Mouse (Mus musculus): ENCODE data around the gene Epb41l2. TPM values are rescaled to one million over a fixed set of nuclear protein-coding genes. Genes with fewer than 3 reads are reported as not detected.

Epb41l2 gene
- polyA plus RNA-seq, 1 experiment, result 44.5 TPM

DNA sequence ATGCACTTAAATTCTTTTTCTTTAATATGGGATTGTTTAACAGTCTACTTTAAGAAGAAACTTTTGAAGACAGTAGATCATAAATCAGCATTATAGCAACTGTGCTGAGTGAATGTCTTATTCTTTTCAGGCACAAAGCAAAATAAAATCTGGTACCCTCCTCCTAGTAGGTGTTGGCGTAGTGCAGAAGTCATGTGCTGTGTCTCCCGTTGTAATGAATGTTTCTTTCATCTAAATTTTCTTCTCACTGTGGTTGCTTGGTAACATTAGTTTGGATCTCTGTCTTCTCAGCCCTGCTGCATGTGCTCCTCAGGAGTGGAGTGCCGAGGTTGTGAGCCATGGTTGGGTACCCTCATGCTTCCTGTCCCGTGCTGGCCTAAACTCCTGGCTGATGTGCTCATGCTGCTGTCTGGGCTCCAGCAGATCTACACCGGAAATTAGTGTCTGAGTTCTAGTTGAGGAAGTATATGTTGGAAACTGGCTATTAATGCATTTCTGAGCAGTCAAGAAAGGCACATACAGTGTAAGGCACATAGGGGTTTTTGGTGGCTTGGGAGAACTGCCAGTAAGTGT is 87.4 kb downstream of the Epb41l2 start:
- H3K36me3 ChIP-seq (ENCODE audit: control insufficient read depth, insufficient read depth, low read length), result peaks cover 3% of the 10 kb centered on the region; the same call in 1 of the 2 replicates
- TF ChIP-seq CTCF (IDR thresholded peaks at IDR 0.05; ENCODE audit: extremely low read depth, insufficient read depth, insufficient read length, insufficient replicate concordance), result no peak
- no peak for TF ChIP-seq POLR2A (IDR thresholded peaks at IDR 0.05; ENCODE audit: low read depth, low read length)
- no peaks in the 10 kb centered on the region for H3K27me3 ChIP-seq (ENCODE audit: control insufficient read depth, insufficient read depth, low read length)
- H3K27ac ChIP-seq (ENCODE audit: insufficient read depth, low read length), result no peak overlapping the region
- 32% methylated on average over 5 of the region's 5 CpGs for WGBS
- H3K4me1 ChIP-seq (ENCODE audit: control insufficient read depth, insufficient read depth, insufficient read length), result peaks cover 14% of the 10 kb centered on the region; the same call in 1 of the 2 replicates
- H3K4me3 ChIP-seq (ENCODE audit: extremely low read depth, insufficient read depth, insufficient read length), result no peak overlapping the region
- DNase-seq (ENCODE audit: low read depth in 1 of 2, low spot score in 2 of 2), result peak; percentile 29 to 31

DNA sequence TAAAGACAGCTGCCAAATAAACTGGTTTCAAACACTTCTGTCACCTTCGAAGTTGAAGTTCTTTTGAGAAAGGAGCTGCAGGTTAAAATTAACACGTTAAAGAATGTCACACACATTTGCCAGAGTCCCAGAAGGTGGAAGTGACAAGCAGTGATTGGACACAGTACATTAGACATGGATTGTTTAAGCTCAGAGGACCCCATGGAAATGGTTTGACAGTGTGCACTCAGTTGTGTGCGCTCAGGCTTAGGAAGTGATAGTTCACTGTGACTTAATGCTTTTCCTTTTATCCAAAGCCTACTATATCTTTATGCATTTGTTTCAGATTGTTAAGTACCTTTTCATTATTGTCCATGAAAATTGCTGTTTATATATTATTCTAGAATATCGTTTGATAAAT is 89.1 kb downstream of the Epb41l2 start:
- DNase-seq (ENCODE audit: low read depth in 1 of 2, low spot score in 2 of 2), result no peak
- Histone ChIP-seq H3K36me3 (ENCODE audit: control insufficient read depth, insufficient read depth, low read length) (peaks cover 3% of the 10 kb centered on the region; the same call in 1 of the 2 replicates), H3K4me1 (ENCODE audit: control insufficient read depth, insufficient read depth, insufficient read length) (peaks cover 13% of the 10 kb centered on the region; the same call in 1 of the 2 replicates), H3K4me3 (ENCODE audit: extremely low read depth, insufficient read depth, insufficient read length) (no peak overlapping the region), H3K27ac (ENCODE audit: insufficient read depth, low read length) (no peak overlapping the region), H3K27me3 (ENCODE audit: control insufficient read depth, insufficient read depth, low read length) (no peaks in the 10 kb centered on the region)
- no peak for TF ChIP-seq CTCF (IDR thresholded peaks at IDR 0.05; ENCODE audit: extremely low read depth, insufficient read depth, insufficient read length, insufficient replicate concordance)
- no peak for TF ChIP-seq POLR2A (IDR thresholded peaks at IDR 0.05; ENCODE audit: low read depth, low read length)
- WGBS, result 83% methylated on average over 4 of the region's 4 CpGs

DNA sequence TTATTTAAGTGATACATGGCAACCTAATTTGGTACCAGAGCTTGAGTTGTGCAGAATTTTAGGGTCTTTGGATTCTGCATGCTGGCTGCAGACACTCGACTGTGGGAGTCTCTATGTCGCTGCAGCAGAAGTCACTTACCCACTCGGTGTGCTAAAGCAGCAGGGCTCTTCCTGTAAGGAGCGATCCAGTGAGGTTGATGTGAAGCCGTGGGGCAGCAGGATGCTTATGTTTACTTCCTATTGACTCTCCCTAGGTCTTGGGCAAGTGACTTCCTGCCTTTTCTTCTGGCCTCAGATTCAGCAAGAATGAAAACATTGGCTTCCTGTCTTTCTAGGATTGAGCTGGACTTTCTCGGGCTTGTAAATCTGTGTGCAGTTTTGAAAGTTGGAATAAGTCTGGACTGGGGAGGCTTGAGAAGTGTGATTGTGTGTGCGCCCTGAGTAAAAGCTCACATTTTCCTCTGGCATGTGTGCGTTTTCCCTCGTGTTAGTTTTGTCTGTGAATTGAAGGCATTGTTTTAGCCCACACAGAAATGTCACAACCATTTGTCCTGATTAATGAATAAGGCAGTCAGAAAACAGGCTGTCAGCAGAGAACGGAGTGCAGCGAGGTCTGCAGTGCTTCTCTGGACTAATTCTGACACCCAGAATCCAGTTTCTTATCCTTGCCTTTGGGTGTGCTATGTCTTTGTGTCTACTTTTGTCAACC is 89.9 kb downstream of the Epb41l2 start:
- 54% methylated on average over 11 of the region's 11 CpGs for WGBS

DNA sequence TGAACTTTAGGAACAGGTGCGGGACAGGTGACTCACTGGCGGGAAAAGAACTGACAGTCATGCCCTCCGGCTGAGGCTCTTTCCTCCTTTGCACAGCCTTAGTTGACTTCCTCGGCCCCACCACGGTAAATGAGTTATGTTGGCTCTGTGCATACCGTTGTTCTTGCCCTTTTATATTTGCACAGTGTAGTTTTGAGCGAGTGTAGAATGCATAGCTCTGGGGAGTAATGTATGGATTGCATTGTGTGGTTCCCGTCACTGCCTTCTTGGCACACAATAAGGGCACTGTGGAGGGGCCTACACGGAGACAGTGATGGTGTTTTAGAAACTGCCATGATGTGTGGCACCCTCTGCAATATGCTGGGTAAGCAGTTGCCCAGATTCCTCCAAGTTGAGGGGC is 93.6 kb downstream of the Epb41l2 start:
- peaks cover 4% of the 10 kb centered on the region; the same call in 1 of the 2 replicates for H3K4me1 ChIP-seq (ENCODE audit: control insufficient read depth, insufficient read depth, insufficient read length)
- DNase-seq (ENCODE audit: low read depth in 1 of 2, low spot score in 2 of 2), result no peak
- no peak overlapping the region for H3K27ac ChIP-seq (ENCODE audit: insufficient read depth, low read length)
- no peaks in the 10 kb centered on the region for H3K27me3 ChIP-seq (ENCODE audit: control insufficient read depth, insufficient read depth, low read length)
- no peak overlapping the region for H3K4me3 ChIP-seq (ENCODE audit: extremely low read depth, insufficient read depth, insufficient read length)
- 87% methylated on average over 9 of the region's 9 CpGs for WGBS
- no peaks in the 10 kb centered on the region; the same call in 1 of the 2 replicates for H3K36me3 ChIP-seq (ENCODE audit: control insufficient read depth, insufficient read depth, low read length)
- no peak for TF ChIP-seq CTCF (IDR thresholded peaks at IDR 0.05; ENCODE audit: extremely low read depth, insufficient read depth, insufficient read length, insufficient replicate concordance)

More for the DNA sequence above, 89.9 kb downstream of the Epb41l2 start:
- H3K27me3 ChIP-seq (ENCODE audit: control insufficient read depth, insufficient read depth, low read length), result no peaks in the 10 kb centered on the region
- no peak for DNase-seq (ENCODE audit: low read depth in 1 of 2, low spot score in 2 of 2)
- no peak overlapping the region for H3K4me3 ChIP-seq (ENCODE audit: extremely low read depth, insufficient read depth, insufficient read length)
- no peak overlapping the region for H3K27ac ChIP-seq (ENCODE audit: insufficient read depth, low read length)
- no peaks in the 10 kb centered on the region; the same call in 1 of the 2 replicates for H3K36me3 ChIP-seq (ENCODE audit: control insufficient read depth, insufficient read depth, low read length)
- H3K4me1 ChIP-seq (ENCODE audit: control insufficient read depth, insufficient read depth, insufficient read length), result peaks cover 10% of the 10 kb centered on the region; the same call in 1 of the 2 replicates
- TF ChIP-seq CTCF (IDR thresholded peaks at IDR 0.05; ENCODE audit: extremely low read depth, insufficient read depth, insufficient read length, insufficient replicate concordance) (no peak), POLR2A (IDR thresholded peaks at IDR 0.05; ENCODE audit: low read depth, low read length) (no peak)

DNA sequence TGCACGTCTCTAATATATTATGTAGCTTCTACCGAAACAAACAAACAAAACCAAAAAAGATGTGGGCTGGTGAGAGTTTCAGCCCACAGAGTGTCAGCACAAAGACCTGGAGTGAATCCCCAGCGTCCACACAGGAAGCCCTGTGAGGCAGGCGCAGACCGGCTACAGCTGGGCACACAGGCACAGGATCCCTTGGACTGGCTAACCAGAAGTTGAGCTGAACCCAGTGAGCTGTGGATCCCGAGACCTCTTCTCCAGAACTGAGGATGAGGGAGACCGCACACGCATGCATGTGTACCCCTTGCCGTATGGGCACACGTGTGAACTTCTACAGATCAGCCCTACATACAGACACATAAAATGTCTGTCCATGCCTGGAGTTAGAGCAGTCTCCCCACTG is 94.2 kb downstream of the Epb41l2 start:
- no peaks in the 10 kb centered on the region; the same call in 1 of the 2 replicates for H3K36me3 ChIP-seq (ENCODE audit: control insufficient read depth, insufficient read depth, low read length)
- DNase-seq (ENCODE audit: low read depth in 1 of 2, low spot score in 2 of 2), result no peak
- WGBS, result 94% methylated on average over 10 of the region's 10 CpGs
- peaks cover 4% of the 10 kb centered on the region; the same call in 1 of the 2 replicates for H3K4me1 ChIP-seq (ENCODE audit: control insufficient read depth, insufficient read depth, insufficient read length)
- H3K27ac ChIP-seq (ENCODE audit: insufficient read depth, low read length), result no peak overlapping the region
- TF ChIP-seq CTCF (IDR thresholded peaks at IDR 0.05; ENCODE audit: extremely low read depth, insufficient read depth, insufficient read length, insufficient replicate concordance) (no peak), POLR2A (IDR thresholded peaks at IDR 0.05; ENCODE audit: low read depth, low read length) (no peak)
- no peak overlapping the region for H3K4me3 ChIP-seq (ENCODE audit: extremely low read depth, insufficient read depth, insufficient read length)
- no peaks in the 10 kb centered on the region for H3K27me3 ChIP-seq (ENCODE audit: control insufficient read depth, insufficient read depth, low read length)

DNA sequence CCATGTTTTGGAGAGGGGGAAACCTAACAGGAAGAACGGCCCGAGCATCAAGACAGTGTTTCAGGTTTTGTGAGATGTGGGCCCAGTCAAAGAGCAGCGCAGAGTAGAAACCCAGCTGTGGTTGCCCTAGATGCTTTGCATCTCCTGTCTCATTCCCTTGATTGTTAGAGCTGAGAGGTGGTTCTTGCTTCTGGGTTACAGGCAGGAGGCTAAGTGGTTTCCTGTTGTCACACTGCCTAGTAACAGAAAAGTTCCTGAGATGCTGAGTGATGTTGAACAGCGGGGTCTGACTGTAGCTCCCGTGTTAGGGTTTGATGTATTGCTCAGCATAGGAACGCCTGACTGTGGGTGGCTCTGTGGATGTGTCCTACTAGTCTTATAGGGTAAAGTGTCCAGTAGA is 97.5 kb downstream of the Epb41l2 start:
- WGBS, result 16% methylated on average over 6 of the region's 6 CpGs

DNA sequence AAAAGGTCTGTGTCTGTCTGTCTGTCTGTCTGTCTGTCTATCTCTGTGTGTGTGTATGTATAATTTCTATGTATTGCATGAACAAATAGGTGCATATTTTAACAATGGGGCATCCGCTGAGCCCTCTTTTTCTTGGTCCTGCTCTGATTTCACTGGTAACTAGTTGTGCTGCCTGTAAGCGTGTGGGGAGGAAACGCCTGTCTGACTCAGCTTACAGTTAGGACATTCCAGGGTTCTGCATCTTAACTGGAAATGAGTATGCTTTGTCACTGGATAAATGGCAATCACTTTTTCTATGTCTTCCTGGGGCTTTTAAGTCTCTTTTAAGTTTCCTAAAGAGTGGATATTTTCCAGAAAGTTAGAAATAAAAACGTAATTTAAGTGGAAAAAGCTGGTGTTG is 98.4 kb downstream of the Epb41l2 start:
- H3K4me1 ChIP-seq (ENCODE audit: control insufficient read depth, insufficient read depth, insufficient read length), result no peaks in the 10 kb centered on the region; the same call in 1 of the 2 replicates
- H3K4me3 ChIP-seq (ENCODE audit: extremely low read depth, insufficient read depth, insufficient read length), result no peak overlapping the region
- peaks cover 4% of the 10 kb centered on the region for H3K36me3 ChIP-seq (ENCODE audit: control insufficient read depth, insufficient read depth, low read length)
- 89% methylated on average over 4 of the region's 4 CpGs for WGBS
- DNase-seq (ENCODE audit: low read depth in 1 of 2, low spot score in 2 of 2), result no peak
- H3K27me3 ChIP-seq (ENCODE audit: control insufficient read depth, insufficient read depth, low read length), result no peaks in the 10 kb centered on the region
- no peak overlapping the region for H3K27ac ChIP-seq (ENCODE audit: insufficient read depth, low read length)
- TF ChIP-seq CTCF (IDR thresholded peaks at IDR 0.05; ENCODE audit: extremely low read depth, insufficient read depth, insufficient read length, insufficient replicate concordance) (no peak), POLR2A (IDR thresholded peaks at IDR 0.05; ENCODE audit: low read depth, low read length) (no peak)

More for the DNA sequence above, 97.5 kb downstream of the Epb41l2 start:
- DNase-seq (ENCODE audit: low read depth in 1 of 2, low spot score in 2 of 2), result no peak
- H3K27ac ChIP-seq (ENCODE audit: insufficient read depth, low read length), result no peak overlapping the region
- H3K27me3 ChIP-seq (ENCODE audit: control insufficient read depth, insufficient read depth, low read length), result no peaks in the 10 kb centered on the region
- H3K4me3 ChIP-seq (ENCODE audit: extremely low read depth, insufficient read depth, insufficient read length), result no peak overlapping the region
- TF ChIP-seq CTCF (IDR thresholded peaks at IDR 0.05; ENCODE audit: extremely low read depth, insufficient read depth, insufficient read length, insufficient replicate concordance) (no peak), POLR2A (IDR thresholded peaks at IDR 0.05; ENCODE audit: low read depth, low read length) (no peak)
- peaks cover 4% of the 10 kb centered on the region for H3K36me3 ChIP-seq (ENCODE audit: control insufficient read depth, insufficient read depth, low read length)
- H3K4me1 ChIP-seq (ENCODE audit: control insufficient read depth, insufficient read depth, insufficient read length), result no peaks in the 10 kb centered on the region; the same call in 1 of the 2 replicates

All from spleen, adult 2 months (tissue).